Mouse (Mus musculus): ENCODE measurements around the gene Csmd2. TPM values are rescaled to one million over a fixed set of nuclear protein-coding genes. Genes with fewer than 3 reads are reported as not detected.

Gene Csmd2
- total RNA-seq, 2 experiments from 2014 or later = 36.9 to 49.7 TPM

DNA sequence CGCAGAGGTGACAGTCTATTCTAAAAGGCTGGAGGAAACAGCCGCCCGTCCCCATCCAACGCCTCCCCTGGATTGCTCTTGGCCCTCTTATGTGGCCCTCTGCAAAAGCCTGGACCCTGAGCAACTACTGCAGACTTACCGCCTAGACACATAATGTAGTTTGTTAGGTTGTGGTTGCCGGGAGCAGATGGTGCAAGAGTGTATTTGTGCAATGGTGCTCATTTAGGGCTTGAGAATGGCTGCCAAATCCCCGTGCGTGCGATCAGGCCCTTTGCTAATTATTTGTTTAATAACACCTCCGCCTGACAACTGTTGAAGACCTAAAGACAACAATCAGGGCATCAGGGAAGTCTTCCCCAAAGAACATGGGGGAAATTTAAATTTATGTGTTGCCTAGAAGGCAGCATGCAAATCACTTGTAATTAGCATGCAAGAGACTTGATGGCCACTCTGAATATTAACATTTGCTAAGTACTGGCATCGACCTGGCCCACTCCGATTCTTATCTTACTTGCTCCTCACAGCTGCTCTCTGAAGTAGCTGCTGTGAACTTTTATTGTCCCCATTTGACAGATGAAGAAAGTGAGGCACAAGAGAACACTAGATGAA is 147.5 kb downstream of the Csmd2 start:
- DNase-seq (ENCODE audit: extremely low spot score in 1 of 2, low spot score in 1 of 2) = no peak

DNA sequence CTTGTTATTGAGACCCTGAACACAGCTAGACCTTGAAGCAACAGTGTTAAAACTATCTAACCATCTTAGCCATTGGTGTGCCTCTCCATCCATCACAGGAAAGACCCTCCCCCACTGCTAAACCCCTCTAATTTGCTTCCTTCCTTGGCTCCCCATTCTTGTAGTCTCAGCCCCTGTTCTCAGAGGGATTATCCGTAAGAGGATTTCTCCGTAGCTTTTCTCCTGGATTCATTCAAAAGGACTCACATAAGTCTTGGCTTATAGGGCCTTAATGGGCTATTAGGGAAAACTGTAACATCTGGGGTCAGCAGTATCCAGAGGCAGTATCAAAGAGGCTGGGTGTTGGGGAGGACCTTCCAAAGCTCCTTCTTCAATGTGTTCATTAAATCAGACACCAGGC is 152.3 kb downstream of the Csmd2 start:
- no peak for DNase-seq (ENCODE audit: extremely low spot score in 1 of 2, low spot score in 1 of 2)

DNA sequence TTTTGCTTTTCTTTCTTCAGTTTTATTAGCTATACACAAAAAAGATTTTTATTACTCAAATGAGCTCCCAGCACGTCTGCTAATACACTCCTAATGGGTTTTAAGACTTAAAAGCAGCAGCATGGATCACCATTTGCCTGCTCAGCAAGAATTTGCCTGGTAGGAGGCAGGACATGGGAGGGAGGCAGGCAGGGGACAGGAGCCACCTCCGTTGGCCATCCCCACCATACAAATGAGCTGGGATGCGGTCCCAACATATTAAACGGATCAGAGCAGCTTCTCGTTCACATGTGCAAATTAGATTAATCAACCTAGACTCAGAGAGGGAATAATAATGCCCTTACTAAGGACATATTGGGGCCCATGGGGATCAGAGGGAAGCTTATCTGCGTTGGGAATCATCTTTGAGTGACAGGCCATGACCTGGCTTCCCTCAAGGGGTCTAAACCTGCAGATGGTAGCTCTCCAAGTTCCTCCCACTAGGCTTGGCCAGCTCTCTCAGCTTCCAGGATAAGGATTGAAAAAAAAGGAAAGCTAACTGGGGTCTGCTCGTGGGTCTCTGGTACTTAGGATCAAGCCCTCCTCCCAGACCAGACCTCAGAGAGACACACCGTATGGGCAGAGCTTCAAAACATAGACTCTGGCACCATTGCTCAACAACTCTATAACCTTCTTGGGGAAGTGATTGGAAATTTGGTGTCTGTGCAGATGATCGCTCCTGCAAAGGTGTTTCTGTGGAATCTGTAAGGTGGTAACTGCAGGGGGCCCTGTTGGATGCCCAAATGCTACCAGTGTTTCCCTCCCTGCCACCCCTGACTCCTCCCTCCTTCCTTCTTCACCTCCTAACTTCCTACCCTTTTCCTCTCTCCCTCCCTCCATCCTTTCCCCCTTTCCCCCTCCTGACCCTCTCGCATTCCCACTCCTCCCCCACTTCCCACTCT is 153.8 kb downstream of the Csmd2 start:
- no peak for DNase-seq (ENCODE audit: extremely low spot score in 1 of 2, low spot score in 1 of 2)

DNA sequence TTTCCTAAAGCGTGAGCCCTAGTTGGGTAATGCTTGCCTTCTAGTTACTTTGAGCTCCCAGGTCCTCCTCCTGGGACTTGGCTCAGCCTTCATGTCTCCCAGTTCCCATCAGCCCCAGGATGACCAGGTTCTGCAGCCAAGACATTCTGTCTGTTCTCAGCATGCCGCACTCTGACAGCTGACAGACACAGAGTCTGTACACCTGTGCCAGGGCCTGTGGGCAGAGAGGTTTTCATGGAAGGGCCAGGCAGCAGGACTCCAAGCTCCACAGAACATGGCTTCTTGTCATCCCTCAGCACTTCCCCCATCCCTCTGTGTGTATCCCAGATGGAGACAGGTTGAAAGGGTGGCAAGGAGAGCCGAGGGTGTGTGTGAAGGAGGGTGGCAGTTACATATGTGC is 154.6 kb downstream of the Csmd2 start:
- no peak for DNase-seq (ENCODE audit: extremely low spot score in 1 of 2, low spot score in 1 of 2)

DNA sequence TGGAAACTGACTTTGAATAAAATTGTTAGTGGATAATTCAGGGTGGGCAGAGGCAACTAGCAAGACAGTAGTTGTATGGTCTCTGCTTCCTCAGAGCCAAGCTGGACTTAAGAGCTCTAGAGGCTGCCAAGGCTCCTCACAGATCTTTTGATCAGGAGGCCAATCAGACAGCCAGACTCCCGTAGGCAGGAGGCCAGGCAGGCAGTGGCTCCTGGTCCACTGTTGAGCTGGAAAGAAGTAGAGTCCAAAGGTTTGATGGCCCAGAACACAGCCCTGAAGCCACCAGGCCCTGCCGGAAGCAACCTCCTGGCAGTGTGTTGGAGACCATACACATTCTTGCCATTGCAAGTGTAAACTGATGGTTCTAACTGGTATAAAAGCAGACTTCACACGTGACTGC is 155.5 kb downstream of the Csmd2 start:
- no peak for DNase-seq (ENCODE audit: extremely low spot score in 1 of 2, low spot score in 1 of 2)

DNA sequence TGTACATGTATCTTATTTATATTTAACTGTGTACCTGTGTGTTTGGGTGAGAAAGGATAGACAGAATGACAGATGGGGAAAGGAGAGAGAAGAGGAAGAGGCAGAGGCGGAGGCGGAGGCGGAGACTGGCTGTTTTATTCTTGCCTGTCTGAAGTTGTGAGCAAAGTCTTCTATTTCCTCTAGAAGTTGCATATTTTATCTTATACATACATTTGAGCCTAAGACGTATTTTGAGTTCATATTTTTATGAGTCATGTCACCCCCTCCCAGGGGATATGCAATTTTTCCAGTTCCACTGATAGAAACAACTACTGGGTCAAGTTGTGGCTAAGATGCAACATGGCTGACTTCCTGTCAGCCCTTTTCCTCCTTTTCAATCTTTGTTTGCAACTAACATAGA is 161.9 kb downstream of the Csmd2 start:
- no peak for DNase-seq (ENCODE audit: extremely low spot score in 1 of 2, low spot score in 1 of 2)

DNA sequence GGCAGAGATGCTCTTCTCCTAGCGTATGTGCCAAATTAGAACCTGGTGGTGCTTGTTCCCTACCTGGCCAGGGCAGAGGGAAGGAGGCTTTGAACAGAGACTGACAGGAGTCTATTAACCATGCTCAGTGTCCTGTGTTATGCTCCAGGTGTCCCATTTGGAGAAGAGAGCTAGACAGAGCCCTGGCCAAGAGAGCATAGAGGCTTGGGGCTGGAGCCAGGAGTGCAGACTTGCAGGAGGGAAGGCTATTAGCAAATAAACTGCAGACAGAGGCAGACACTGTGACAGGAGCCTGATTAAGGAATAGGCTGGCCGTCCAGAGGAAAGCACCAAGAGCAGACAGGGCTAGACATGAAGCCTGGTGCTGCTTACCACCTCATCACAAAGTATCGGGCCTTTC is 164.4 kb downstream of the Csmd2 start:
- DNase-seq (ENCODE audit: extremely low spot score in 1 of 2, low spot score in 1 of 2) = no peak

DNA sequence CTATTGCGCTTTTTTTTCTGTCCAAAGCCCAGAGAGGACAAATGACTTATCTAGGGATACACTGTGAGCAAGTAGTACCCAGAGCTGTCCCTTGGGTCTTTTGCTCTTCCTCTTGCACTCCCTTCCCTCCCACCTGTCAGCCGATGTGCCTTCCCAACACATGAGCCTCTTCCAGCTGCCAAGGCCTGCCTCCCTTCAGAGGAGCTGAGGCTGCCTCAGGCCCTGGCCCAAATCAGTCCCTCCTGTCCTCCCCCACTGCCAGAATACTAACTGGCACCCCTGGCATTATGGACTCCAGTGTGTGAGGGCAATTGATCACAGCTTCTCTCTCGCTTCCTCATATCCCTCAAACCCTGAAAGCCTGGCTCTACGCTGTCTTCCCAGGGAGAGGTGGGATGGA is 165.5 kb downstream of the Csmd2 start:
- no peak for DNase-seq (ENCODE audit: extremely low spot score in 1 of 2, low spot score in 1 of 2)

DNA sequence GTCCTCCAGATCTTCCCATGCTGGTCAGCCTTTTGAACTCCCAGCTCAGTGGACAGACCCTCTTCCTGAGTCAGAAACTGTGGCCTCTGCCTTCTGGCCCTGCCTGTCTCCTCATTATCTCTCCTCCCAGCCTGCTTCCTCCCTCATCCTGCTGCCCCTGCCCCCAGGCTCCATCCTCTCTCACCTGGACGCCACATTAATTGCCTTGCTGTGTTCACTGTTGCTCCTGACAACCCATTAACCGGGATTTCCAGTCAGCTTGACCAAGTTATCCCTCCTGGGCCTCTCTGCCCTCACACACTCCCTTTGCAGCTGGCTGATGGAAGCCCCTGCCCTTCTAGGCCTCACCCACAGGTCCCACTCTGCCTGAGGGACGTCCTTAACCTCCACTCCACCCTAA is 167.6 kb downstream of the Csmd2 start:
- DNase-seq (ENCODE audit: extremely low spot score in 1 of 2, low spot score in 1 of 2) = no peak

DNA sequence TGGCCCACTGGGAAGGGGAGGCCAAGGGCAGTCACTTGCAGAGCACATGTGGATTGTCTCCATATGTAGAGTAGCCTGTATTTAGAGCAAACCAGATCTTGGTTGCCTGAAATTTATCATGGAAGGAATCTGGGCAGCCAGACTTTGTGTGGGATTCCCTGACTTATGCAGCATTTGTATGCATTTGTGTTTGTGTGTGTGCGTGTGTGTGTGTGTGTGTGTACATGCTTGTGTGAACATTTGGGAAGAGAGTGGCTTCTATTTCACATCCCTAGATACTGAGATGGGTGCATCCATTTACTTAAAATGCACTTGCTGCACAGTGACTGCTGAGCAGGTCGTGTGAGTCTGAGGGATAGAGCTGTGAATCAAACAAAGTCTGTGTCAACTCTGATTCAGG is 173.0 kb downstream of the Csmd2 start:
- no peak for DNase-seq (ENCODE audit: extremely low spot score in 1 of 2, low spot score in 1 of 2)

DNA sequence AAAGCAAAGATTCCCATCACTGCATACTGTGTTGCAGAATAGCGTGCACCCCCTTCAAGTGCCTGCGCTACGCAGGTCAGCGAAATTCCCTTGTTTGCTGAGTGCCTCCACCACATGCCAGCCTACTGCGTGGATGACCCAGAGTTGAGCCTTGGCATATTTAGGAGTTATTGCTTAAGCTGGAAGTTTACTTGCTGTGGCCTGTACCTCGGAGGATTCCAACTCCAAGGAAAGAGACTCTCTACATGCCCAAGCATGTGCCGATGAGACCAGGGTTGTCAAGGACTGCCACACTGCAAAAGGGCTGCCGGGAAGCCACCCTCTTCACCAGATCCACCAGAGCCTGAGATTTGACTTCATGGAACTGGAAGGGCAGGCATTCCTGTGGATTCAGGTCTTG is 182.5 kb downstream of the Csmd2 start:
- DNase-seq (ENCODE audit: extremely low spot score in 1 of 2, low spot score in 1 of 2) = no peak

DNA sequence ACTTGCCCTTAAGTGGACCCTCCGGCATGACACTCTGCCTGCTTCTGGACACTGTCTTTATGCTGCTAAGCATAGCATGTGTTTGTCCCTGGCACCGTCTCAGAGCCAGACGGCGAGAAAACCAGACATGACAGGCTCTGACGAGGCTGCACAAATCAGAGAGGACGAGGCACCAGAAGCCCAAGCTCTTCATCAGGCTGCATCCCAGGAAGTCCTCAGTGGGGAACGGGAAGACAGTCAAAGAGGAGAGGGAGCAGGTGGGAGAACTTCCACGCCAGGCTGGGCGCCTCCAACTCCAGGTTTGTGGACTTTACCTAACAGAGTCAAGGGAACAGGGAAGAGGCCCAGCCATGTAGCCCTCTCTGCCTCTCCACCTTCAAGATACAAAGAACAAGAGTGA is 183.6 kb downstream of the Csmd2 start:
- peak in 1 of 2 experiments; percentile 23 for DNase-seq (ENCODE audit: extremely low spot score in 1 of 2, low spot score in 1 of 2)

DNA sequence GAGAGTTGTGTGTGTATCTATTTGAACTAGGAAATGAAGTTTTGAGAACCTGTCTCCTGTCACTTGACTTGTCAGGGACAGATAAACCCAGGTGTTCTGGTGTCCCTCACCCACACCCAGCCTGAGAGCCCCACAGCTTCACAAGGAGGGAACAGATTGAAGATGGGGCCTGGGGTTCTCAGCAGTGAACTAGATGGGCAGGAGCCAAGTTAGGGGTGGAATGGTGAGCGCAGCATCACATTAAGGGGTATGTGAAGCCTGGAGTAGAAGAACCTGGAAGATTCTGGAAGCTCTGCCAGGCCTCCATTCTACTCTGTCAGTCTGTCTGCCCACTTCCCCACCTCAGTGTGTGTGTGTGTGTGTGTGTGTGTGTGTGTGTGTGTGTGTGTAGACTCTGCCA is 184.0 kb downstream of the Csmd2 start:
- no peak for DNase-seq (ENCODE audit: extremely low spot score in 1 of 2, low spot score in 1 of 2)

DNA sequence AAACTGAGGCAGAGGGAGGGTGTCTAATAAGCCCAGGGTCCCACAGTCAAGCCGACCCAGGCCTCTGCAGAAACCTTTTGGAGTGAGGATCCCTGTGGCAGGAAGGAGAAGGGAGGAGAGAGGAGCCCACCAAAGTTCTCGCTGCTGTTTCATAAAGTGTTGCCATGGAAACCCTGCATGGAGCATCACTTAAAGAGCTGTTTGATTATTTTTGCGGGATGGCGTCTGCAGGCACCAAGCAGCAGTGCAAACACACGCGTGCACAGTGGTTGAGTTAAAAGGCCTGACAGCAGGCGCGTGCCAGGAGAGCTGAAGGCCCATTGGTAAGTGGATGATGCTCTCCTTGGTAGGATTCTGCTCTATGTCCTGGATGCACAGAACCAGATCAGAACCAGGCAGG is 191.3 kb downstream of the Csmd2 start:
- no peak for DNase-seq (ENCODE audit: extremely low spot score in 1 of 2, low spot score in 1 of 2)

DNA sequence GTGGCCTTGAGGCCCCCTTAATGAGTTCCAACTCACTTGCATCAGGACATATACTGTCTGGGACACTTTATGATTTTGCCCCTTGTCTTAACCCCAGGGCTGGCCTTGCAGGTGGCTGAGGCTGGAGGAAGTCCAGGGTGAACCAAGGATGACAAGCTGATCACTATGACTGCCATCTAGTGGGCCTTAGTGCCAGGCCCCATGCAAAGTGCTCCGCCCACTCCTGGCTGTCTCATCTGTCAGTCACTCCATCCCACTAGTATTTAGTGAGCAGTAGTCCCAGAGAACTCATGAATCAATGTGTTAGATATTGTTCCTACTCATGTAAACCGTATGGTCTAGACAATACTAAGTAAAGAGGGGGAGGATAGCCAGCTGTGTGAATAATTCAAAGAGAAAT is 191.9 kb downstream of the Csmd2 start:
- peak in 1 of 2 experiments; percentile 22 for DNase-seq (ENCODE audit: extremely low spot score in 1 of 2, low spot score in 1 of 2)

DNA sequence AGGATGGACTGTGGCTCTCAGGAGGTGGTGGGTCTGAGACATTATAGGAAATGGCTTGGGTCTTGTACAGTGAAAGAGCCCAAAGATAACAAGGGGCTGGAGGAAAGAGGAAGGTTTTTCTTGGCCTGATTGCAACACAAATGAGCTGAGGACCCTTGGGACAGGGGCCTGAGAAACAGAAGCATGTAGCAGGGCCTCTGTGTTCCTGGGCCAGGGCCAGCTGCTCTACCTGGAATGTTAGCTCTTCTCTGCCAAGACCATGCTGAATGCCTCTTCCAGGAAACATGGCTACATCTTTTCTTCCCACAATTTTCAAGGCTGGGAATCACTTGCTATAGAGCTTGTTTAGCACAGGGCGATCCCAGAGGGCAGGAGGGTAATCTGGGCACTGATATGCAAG is 197.1 kb downstream of the Csmd2 start:
- no peak for DNase-seq (ENCODE audit: extremely low spot score in 1 of 2, low spot score in 1 of 2)

DNA sequence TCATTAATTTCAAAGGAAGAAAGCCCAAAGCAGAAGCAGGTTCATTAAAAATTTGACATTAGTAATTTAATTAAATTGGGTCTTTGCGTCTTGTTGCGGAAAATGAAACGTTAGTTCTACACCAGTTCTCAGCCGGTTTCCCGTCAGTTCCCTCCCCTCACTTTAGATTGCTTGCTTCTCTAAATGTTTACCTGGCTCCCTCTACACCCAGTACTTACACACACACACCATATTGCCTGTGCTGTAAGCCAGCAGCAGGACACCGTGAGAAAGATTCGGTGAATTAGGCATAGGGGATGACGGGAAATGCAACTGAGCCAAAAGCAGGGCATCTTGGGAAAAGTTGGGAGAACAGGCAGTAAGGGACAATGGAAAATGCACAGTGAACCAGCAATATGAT is 206.8 kb downstream of the Csmd2 start:
- DNase-seq (ENCODE audit: extremely low spot score in 1 of 2, low spot score in 1 of 2) = no peak

DNA sequence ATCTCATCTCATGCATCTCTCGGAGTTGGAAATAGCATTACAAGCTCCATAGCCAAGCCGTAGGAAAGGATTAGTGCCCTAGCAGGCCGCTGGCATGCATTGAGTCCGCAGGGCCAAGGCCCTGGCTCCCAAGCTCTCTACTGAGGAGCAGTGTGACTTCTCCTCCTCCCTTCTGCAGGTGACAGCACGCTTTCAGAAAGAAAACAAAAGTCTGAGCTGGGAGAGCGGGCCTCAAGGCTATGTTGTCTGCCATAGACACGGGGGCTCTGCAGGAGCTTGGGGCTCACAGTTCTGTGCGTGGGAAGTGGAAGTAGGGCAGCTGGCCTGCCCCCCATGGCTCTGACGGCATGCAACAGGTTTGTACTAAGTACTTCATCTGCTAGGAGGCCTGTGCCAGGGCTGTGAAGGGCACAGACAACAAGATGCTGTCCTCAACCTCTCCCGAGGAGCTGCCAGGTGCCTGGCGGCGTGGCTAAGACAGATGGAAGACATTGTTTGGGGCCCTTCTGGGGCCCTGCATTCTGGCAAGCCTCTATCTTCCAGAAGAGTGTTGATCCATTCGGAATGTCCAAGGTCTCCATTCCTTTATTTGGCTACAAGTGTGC is 230.4 kb downstream of the Csmd2 start:
- DNase-seq (ENCODE audit: extremely low spot score in 1 of 2, low spot score in 1 of 2) = no peak

DNA sequence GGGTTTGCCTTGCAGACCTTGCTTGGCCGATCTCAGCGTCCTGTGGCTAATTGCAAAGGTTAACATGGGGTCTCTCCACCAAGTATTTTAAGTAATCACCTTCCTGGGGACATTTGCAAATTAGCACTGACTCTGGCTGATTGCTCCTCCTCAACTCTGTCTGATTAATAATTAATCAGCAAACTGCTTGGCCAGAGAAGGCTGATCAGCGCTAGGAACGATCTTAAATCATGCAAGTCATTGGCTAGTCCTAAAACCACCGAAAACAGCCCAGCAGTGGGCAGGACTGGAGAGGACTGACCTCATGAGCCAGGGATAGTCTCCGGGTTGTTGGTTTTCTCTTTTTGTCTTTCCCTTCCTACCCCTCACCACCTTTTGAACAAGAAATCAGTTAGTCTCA is 236.8 kb downstream of the Csmd2 start:
- no peak for DNase-seq (ENCODE audit: extremely low spot score in 1 of 2, low spot score in 1 of 2)

DNA sequence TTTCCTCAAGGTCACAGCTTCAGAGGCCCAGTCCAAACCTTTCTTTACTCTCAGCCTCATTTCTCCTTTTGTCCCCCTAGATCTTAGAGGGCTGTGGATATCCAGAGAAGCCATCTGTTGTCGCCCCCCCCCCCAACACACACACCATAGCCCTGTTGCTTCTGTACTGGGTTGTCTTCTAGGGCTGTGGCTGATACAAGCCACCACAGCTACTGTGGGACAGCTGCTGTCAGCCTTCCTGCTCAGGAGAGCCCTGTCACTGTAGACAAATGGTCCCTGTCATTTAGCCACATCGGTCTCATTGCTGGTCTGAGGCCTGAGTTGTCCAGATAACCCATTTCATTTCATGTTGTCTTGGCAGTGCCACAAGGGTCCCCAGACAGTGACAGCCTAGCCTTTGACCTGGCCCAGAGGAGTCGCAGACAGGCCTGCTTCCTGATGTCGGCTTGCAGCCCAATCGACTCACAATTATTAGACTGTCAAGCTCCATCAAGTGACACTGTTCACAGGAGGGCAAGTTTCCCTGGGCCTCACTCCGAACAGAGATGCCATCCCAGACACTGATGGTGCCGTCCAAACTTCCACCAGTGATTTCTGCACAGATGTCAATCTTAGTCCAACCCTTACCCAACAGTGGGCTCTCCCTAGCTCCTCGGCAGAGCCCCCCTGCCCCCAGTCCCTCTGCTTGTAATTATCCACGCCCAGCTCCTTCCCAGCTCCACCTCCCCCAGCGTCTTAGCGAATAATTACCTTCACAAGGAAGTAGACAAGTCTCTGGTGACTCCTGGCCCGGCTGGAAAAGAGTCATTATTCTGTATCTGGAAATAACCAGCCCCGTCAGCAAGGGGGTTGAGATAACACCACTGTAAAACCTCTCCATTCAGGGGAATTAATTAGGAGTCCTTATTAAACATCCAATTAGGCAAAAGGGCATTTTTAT is 240.0 kb downstream of the Csmd2 start:
- no peak for DNase-seq (ENCODE audit: extremely low spot score in 1 of 2, low spot score in 1 of 2)

DNA sequence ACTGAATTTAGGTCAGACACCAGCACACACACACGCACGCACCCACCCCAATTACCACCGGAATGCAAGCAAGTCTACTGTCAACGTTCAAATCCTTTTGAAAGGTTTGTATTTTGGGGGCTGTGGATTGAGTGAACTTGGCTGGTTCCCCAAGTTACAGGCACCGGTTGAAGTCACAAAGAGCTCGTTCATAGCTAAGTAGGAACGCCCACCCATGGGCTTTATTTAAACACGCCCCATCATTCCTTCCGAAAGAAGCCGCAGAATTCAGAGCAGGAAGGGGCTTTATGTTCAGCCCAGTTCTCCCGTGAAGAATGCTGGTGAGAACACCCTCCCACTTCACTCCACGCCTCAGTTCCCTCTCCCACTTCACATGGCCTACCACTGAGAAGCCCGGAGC is 245.8 kb downstream of the Csmd2 start:
- DNase-seq (ENCODE audit: extremely low spot score in 1 of 2, low spot score in 1 of 2) = no peak

Measured in layer of hippocampus, postnatal 25 days (tissue).